Mouse (Mus musculus): ENCODE measurements around the gene Uri1. TPM values are rescaled to one million over a fixed set of nuclear protein-coding genes. Genes with fewer than 3 reads are reported as not detected.

Gene Uri1
- total RNA-seq, 1 experiment from 2014 or later = 87.2 TPM

DNA sequence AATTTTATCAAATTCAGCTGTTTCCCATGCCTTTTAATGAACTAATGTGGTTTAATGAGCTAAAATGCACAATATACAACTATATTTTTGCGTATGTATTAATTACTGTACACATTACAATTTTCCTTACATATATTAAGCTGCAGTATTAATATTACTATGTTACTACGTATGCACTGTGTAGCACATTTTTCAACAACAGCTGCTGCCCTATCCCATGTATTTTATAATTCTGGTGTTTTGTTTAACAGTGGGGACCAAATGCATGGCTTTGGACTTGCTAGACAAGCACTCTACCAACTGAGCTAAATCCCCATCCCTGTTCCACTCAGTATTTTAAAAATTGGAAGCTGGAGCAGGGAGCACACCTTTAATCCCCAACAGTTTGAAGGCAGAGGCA, 3.6 kb downstream of the Uri1 start:
- no peak for ATAC-seq (replicated peaks in 1 of 2; ENCODE audit: insufficient read depth in 1 of 2, low FRiP score in 2 of 2, low TSS enrichment in 1 of 2, low read depth in 1 of 2, poor library complexity in 2 of 2, severe bottlenecking in 2 of 2)

DNA sequence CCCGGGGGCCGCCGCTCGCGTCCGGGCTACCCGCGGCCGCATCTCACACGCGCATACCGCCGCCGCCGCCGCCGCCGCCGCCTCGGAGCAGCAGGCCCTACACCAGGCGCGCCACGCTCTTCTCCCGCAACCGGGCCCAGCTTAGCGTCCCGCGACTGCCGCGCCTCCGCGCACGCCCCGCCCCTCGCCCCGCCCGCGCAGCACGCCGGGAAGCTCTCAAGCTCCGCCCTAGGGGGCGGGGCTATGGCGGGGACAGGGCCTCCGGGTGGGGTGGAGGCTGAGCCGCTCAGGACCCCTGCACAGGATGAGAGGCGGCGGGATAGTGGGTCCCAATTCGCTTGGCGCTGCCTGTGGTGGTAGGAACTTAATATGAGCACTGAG, 4.0 kb downstream of the Uri1 start:
- ATAC-seq (replicated peaks in 1 of 2; ENCODE audit: insufficient read depth in 1 of 2, low FRiP score in 2 of 2, low TSS enrichment in 1 of 2, low read depth in 1 of 2, poor library complexity in 2 of 2, severe bottlenecking in 2 of 2) = peak; percentile 84 to 90

DNA sequence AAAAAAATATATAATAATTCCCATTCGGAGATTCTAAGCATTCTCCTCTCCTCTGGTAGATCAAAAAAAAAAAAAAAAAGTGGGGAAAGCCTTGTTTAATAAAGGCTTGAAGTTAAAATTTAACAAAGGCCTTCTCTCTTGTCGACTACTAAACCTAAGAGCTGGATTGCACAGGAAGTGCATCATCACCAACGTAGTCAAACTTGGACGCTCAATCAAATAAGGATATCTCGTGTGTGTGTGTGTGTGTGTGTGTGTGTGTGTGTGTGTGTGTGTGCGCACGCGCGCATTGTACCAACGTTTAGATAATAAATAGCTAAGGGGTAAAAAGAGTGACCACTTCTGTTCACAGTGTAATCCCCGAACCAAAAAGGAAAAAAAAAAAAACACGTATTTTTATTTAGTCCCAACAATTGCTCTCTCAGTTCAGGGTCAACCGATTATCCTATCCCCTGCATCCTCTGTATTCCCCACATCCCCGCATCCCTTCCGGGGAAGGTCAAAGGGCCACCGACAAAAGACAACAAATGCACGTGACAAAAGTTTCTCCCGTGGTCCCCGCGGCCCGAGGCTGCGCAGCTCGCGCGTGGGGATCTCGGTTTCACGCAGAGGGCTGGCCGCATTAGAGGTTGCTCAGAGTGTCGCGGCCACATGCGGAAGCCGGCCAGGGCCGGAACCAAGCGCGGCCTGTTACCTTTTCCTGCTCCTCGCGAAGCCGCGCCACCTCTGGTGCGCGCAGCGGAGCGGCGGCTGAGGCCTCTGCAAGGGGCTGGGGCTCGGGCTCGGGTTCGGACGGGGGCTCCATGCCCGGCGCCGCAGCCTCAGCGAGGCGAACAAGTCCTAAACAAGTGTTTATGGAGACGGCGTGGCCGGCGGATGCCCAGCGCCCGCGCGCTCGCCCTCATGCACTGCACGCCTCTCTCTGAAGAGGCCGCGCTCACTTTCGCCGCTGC, 4.7 kb downstream of the Uri1 start:
- peak; percentile 48 to 87 for ATAC-seq (replicated peaks in 1 of 2; ENCODE audit: insufficient read depth in 1 of 2, low FRiP score in 2 of 2, low TSS enrichment in 1 of 2, low read depth in 1 of 2, poor library complexity in 2 of 2, severe bottlenecking in 2 of 2)

DNA sequence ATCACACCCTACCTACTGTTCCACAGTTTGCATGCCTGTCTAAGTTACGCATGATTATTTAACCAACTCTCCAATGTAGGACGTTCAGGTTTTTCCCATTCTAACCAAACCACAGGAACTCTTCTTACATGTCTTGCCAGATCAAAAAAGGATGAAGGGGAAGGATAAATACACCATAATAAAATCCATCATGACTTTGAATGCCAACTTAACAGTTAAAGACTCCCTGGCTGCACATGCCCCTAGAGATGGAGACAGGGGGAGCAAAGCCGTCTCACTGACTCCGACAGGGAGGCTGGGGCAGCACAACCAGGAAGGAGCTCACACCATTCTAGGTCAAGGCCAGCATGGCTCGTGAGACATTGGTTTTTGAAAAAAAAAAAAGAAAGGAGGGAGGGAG, 8.0 kb downstream of the Uri1 start:
- ATAC-seq (replicated peaks in 1 of 2; ENCODE audit: insufficient read depth in 1 of 2, low FRiP score in 2 of 2, low TSS enrichment in 1 of 2, low read depth in 1 of 2, poor library complexity in 2 of 2, severe bottlenecking in 2 of 2) = no peak

DNA sequence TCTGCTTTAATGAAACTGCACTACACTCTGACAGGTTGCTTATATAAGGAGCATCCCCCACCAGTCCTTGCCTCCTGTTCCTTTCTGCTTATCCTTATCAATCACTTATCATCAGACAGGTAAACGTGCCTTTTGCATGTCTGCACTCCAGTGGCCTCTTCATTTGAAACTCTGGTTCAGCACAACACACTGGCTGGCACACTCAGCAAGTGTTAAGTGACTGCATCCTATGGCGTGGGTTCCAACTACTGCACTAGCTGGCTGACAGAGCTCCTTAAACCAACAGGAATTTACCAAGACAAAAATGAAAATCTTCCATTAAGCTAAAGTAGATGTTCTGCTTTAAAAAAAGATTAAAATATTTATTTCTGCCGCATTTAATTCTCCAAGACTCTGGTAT, 9.4 kb downstream of the Uri1 start:
- no peak for ATAC-seq (replicated peaks in 1 of 2; ENCODE audit: insufficient read depth in 1 of 2, low FRiP score in 2 of 2, low TSS enrichment in 1 of 2, low read depth in 1 of 2, poor library complexity in 2 of 2, severe bottlenecking in 2 of 2)

DNA sequence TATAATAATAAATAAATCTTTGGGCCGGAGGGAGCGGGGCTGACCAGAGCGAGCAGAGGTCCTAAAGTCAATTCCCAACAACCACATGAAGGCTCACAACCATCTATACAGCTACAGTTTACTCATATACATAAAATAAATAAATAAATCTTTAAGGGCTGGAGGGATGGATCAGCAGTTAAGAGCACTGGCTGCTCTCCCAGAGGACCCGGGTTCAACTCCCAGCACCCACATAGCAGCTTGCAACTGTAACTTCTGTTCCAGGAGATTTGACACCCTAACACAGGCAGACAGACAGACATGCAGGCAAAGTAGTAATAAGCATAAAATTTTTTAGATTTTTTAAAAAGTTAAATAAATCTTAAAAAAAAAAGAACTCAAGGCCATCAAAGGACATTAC, 10.5 kb downstream of the Uri1 start:
- ATAC-seq (replicated peaks in 1 of 2; ENCODE audit: insufficient read depth in 1 of 2, low FRiP score in 2 of 2, low TSS enrichment in 1 of 2, low read depth in 1 of 2, poor library complexity in 2 of 2, severe bottlenecking in 2 of 2) = no peak

DNA sequence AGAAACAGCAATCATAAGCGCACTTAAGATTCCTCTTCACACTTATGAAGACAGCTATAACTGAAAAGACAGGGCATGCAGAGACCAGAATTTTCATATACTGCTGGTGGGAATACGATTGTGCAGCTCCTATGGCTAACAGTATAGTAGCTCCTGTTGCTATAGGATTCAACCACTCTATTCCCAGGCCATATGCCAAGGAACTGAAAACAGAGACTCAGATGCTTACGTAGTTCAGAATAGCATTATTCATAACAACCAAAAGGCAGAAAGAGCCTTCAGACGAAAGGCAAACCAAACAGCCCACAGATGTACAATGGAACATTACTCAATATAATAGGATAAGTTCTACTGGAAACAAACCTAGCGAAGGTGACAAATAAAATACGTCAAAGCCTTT, 15.0 kb downstream of the Uri1 start:
- ATAC-seq (replicated peaks in 1 of 2; ENCODE audit: insufficient read depth in 1 of 2, low FRiP score in 2 of 2, low TSS enrichment in 1 of 2, low read depth in 1 of 2, poor library complexity in 2 of 2, severe bottlenecking in 2 of 2) = no peak

DNA sequence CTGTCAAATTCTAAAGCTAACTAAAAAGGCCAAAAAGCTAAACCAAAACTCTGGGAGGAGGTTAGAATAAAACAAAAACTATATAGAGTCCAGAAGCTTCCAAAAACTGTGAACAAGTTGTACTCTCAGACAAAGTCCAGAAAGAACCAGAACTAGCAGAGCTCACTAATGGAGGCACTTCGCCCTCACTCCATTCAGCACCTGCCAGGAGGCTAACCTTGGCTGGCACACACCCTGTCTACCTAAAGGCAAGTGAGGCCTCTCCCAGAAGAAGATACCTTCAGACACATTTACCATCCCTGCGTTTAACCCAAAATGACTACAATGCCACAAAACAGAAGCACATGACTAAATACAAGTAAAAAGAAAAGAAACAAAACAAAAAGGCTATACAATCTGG, 20.9 kb downstream of the Uri1 start:
- no peak for ATAC-seq (replicated peaks in 1 of 2; ENCODE audit: insufficient read depth in 1 of 2, low FRiP score in 2 of 2, low TSS enrichment in 1 of 2, low read depth in 1 of 2, poor library complexity in 2 of 2, severe bottlenecking in 2 of 2)

DNA sequence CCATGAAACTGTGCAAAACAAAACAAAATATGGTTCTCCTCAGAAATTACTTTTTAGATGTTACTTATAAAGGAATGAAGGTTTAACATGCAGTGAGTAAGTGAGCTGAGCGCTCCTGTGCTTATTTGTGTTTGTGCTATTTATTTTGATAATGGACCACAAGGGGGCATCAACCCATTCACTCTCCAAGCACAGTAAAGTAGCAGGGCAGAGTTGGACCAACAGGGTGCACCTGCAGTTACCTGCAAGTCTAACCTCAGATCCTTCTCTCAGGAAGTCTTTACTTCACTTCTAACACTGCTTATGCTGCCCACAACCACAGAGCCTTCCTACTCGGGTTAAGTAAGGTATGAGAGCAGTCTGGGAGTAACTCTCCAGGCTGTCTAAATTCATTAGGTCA, 23.7 kb downstream of the Uri1 start:
- peak; percentile 62 to 75; a peak in 3 of 4 replicates for ATAC-seq (replicated peaks in 1 of 2; ENCODE audit: insufficient read depth in 1 of 2, low FRiP score in 2 of 2, low TSS enrichment in 1 of 2, low read depth in 1 of 2, poor library complexity in 2 of 2, severe bottlenecking in 2 of 2)

DNA sequence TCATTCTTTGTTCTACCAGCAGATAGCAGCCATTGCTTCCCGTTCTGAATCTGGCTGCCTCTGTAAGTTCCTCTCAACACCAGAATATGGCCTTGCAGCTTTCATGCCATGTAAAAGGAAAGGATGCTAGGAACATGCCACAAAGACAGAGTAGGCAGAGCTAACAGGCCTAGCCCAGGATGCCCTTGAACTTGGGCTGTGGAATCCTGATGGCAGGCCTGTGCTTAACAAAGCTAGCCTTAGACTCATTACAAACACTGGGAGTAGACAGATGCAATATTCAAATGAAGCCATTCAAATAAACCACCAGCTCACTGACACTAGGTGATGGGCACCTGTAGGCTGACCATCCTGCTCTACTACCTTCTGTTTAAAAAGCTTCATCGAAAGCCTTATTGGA, 30.5 kb downstream of the Uri1 start:
- ATAC-seq (replicated peaks in 1 of 2; ENCODE audit: insufficient read depth in 1 of 2, low FRiP score in 2 of 2, low TSS enrichment in 1 of 2, low read depth in 1 of 2, poor library complexity in 2 of 2, severe bottlenecking in 2 of 2) = no peak

DNA sequence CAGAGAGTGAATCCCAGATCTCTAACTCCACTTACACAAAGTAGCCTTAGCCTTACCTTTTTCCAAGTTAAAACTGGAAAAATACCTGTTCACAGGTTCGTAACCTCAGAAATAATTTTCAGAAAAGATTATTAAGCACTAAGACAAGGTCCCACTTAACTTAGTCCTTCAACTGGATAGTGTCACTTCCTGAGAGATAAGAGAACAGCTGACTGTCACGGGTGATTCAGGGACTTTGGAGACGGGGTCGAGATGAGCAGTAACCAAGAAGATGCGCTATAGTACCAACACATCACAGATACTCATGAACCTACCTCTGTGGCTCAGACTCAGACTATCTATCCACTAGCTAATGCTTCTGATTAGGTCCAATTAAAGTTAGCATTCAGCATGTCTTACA, 38.5 kb downstream of the Uri1 start:
- no peak for ATAC-seq (replicated peaks in 1 of 2; ENCODE audit: insufficient read depth in 1 of 2, low FRiP score in 2 of 2, low TSS enrichment in 1 of 2, low read depth in 1 of 2, poor library complexity in 2 of 2, severe bottlenecking in 2 of 2)

DNA sequence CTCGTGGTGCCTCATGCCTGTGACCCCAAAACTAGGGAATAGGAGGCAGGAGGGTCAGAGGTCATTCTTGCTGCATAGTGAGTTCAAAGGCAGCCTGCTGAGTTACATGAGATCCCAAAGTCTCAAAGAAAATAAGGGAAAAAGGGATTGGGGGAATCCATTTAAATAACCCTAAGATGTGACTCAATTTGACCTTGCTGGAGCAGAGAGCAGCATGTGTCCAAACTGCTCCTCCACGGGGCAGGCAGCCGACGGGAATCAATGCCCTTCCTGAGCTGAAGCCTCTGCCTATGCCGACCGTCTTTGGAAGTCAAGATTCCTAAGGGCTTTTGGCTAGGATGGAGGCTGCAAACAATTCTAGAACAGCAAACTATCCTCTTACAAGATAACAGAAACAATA, 39.9 kb downstream of the Uri1 start:
- no peak for ATAC-seq (replicated peaks in 1 of 2; ENCODE audit: insufficient read depth in 1 of 2, low FRiP score in 2 of 2, low TSS enrichment in 1 of 2, low read depth in 1 of 2, poor library complexity in 2 of 2, severe bottlenecking in 2 of 2)

DNA sequence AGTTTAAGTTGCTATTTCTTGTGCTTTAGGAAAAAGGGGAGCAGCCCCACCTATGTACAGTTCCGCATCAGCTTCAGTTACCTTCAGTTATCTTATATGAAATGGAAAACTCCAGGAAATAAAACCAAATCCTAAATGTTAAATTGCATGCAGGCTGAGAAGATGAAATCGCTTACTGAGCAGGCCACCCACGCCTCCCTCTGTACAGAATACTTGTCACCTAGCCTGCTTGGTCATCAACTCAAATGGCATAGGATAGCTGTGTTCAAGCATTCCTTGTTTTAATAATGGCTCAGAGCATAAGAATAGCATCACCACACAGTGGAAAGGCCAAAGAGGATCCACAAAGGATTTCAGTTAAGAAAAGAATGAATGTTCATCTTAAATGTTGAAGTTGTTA, 43.6 kb downstream of the Uri1 start:
- ATAC-seq (replicated peaks in 1 of 2; ENCODE audit: insufficient read depth in 1 of 2, low FRiP score in 2 of 2, low TSS enrichment in 1 of 2, low read depth in 1 of 2, poor library complexity in 2 of 2, severe bottlenecking in 2 of 2) = no peak

DNA sequence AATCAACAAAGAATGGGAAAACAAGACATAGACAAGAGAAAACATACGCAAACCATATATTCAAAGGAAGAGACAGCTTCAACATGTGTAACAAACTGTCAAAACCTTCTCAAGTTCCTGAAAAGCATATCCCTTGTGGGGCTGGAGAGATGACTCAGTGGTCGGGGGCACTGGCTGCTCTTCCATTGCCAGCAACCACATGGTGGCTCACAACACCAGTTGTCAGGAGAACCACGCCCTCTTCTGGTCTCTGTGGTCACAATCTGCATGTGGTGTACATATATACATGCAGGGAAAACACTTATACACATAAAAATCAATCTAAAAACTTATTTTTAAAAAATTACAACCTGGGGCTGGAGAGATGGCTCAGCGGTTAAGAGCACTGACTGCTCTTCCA, 44.9 kb downstream of the Uri1 start:
- peak; percentile 37 to 45; a peak in 2 of 4 replicates for ATAC-seq (replicated peaks in 1 of 2; ENCODE audit: insufficient read depth in 1 of 2, low FRiP score in 2 of 2, low TSS enrichment in 1 of 2, low read depth in 1 of 2, poor library complexity in 2 of 2, severe bottlenecking in 2 of 2)

DNA sequence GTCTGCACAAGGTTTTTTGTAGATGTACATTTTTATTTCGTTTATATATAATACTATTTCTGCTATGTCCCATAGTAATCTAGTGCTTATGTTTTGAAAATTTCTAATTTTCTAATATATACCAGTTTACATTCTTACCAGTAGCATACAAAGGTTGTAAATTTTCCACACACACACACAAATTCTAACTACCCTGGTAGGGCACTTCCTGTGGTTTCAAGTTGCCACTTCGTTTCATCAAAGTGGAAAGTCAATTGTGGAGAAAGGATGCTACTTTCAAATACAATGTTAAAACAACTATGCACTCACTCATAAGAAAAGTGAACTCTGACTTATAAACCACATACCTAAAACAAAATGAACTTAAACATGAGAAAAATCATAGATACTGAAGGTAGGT, 45.7 kb downstream of the Uri1 start:
- no peak for ATAC-seq (replicated peaks in 1 of 2; ENCODE audit: insufficient read depth in 1 of 2, low FRiP score in 2 of 2, low TSS enrichment in 1 of 2, low read depth in 1 of 2, poor library complexity in 2 of 2, severe bottlenecking in 2 of 2)

DNA sequence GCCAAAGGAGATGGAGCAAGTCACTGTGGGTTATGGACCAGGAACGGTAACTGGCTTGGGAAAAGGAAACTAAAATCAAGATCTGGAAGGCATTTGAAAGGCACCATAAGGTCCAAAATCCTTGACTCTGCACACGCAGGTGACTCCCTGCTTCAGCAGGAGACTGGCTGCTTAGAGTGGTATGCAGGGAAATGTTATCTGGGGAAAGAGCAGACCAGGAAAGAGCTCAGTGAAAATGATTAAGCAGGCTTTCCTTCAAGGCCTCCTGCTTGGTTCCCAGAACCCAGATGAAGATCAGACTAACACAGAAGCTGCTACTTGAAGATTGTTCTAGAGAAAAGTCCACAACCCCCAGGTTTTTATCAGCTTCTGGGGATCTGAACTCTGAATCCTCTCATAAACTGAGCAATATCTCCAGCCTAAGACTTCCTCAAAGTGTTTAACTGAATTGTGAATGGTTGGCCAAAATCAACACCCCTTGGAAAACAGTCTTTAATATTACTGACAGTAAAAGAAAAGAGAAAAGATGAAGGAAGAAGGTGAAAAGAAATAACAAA, 50.3 kb downstream of the Uri1 start:
- ATAC-seq (replicated peaks in 1 of 2; ENCODE audit: insufficient read depth in 1 of 2, low FRiP score in 2 of 2, low TSS enrichment in 1 of 2, low read depth in 1 of 2, poor library complexity in 2 of 2, severe bottlenecking in 2 of 2) = no peak

DNA sequence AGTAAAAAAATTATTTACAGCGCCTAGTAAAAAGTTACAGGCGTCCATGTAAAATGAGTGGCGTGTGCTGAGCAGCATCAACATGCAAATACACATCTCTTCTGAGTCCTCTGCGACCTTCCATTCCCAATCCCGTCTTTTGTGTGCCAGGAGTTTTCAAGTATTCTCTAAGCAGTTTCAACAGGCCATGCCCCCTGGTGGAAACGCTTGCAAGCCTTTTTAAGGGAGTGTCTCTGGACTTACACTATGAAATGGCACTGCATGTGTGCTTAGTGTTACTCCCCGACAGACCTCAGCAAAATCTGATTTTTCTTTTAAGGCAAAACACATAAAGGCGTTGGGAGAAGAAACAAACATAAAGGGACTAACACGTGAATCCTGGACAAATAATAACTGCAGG, 50.8 kb downstream of the Uri1 start:
- ATAC-seq (replicated peaks in 1 of 2; ENCODE audit: insufficient read depth in 1 of 2, low FRiP score in 2 of 2, low TSS enrichment in 1 of 2, low read depth in 1 of 2, poor library complexity in 2 of 2, severe bottlenecking in 2 of 2) = no peak

DNA sequence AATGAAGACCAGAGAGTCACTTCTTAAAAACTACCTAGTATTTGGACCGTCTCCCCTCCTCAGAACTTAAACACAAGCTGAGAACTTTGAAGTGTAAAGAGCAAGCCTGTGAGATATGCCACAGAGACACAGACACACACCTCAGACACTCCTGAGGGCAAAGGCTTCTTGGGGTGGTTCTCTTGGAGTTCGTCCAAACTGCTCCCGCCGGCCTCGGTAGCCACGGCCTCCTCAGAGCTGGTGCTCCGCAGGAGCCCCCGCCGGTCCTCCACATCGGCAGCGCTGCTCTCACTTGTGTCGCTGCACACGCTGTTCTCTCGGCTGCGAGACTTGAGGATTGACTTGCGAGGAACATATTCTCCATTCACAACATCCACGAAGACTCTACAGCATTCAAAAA, 61.0 kb downstream of the Uri1 start:
- no peak for ATAC-seq (replicated peaks in 1 of 2; ENCODE audit: insufficient read depth in 1 of 2, low FRiP score in 2 of 2, low TSS enrichment in 1 of 2, low read depth in 1 of 2, poor library complexity in 2 of 2, severe bottlenecking in 2 of 2)

DNA sequence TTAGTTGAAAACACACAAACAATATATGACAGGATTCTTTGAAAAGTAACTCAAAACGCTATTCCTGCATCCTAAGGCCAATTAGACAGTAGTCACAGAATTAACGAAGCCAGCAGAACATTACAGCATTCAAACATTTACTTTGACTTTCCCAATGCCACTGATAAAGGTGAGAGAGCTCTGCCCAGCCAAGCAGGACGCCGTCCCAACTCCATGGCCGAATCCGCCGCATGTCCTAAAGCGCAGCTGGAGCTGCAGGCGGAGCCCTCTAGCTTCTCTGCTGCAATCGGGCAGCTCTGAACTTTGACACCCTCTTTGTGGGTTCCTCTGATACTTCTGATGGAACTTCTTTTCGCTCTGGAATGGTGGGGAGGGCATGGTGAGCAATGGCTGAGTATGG, 62.1 kb downstream of the Uri1 start:
- ATAC-seq (replicated peaks in 1 of 2; ENCODE audit: insufficient read depth in 1 of 2, low FRiP score in 2 of 2, low TSS enrichment in 1 of 2, low read depth in 1 of 2, poor library complexity in 2 of 2, severe bottlenecking in 2 of 2) = no peak

Data from hematopoietic stem cell, adult 5-6 weeks (primary cell).